Mouse (Mus musculus): ENCODE measurements around the gene Birc3.
A peak's percentile ranks its signal among the peaks of the same experiment; 100 is the strongest.
"Not testable (repeated sequence)": the region's sequence is repeated elsewhere in the genome, so short reads cannot be mapped to it uniquely, and the experiment has no call there.

Birc3 gene

GRCm38 (mm10) chr9:7872775-7873439 is at the start of gene Birc3:
Gene Birc3, minus strand, starts transcription at chr9:7873186.
- DNase-seq = peak; percentile 83 to 88

GRCm38 (mm10) chr9:7914925-7915324 is 41.9 kb upstream of the Birc3 start:
- DNase-seq = no peak

- DNase-seq = peak; percentile 65 to 77
These were observed 41.5 kb upstream of the Birc3 start for GRCm38 (mm10) chr9:7914487-7914886.

GRCm38 (mm10) chr9:7913953-7914352 is 41.0 kb upstream of the Birc3 start:
- no peak for DNase-seq

GRCm38 (mm10) chr9:7907351-7907985 is 34.5 kb upstream of the Birc3 start:
- DNase-seq = no peak

DNA sequence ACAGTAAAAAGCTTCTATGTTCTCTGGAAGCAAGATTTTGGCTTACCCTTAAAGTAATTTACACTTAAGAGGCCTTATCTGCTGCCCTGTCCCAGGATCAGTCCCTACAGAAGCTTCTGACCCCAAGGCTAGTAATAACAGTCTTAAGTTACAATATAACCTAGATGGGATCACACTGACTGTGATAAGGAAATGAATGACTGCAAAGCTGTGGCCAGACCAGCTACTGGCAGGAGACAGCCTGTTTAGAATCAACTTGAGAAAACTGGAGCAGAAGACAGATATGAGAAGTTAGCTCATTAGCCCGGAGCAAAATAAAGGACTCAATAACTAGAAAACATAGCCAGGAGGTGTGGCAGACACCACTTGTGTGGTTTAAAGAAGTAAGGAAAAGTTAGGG is 33.6 kb upstream of the Birc3 start:
- DNase-seq = no peak

DNA sequence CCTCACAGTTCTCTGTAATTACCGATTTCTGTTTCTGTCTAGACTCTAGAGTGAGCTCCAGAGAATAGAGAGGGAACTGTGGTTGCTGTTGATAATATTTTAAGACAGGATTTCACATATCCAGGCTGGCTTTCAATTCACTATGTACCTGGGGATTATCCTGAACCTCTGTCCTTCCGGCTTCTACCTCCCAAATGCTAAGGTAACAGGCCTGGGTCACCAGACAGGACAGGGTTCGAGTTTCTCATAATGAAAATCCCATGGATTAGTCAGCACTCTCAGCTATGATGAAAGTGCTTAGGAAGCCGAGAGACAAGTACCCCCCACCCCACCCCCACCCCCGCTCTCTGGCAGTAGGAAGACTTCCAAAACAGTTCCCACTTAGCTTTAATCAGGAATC is 30.8 kb upstream of the Birc3 start:
- no peak for DNase-seq

DNA sequence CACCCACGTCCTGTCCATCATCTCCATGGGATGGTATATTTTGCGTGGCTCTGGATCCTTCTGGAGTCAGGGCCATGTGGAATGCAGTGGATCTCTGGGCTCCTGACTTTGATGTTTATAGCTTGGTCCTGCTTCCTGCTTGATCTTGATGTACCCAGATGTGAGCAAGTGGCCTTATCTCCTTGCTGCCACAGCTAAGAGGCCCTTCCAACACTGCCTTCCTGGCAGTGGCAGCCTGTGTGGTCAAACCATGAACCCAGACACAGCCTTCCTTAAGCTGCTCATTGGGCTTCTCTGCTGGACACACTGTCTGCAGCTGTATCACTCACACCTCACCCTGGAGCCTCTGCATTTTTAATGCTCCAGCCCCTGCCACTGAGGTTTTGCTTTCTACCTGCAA is 30.3 kb upstream of the Birc3 start:
- no peak for DNase-seq

- peak; percentile 13 to 32 for DNase-seq
These were observed 29.3 kb upstream of the Birc3 start for GRCm38 (mm10) chr9:7902311-7902710.

DNA sequence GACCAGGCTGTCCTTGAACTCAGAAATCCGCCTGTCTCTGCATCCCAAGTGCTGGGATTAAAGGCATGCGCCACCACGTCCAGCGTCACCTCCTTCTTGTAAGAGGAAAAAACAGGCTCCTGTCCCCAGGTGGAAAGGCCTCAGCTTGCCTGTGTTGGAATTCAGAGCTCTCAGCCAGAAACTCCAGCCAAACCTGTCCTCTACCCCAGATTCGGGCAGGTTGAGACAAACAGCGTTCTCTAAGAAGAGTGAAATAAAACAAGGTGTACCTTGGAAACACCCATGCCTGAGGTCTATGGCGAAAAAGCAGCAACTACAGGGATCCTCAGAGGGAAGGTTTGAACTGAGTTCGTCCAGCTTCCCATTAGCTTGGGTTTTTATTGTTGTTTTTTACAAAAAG is 28.0 kb upstream of the Birc3 start:
- DNase-seq = no peak

DNA sequence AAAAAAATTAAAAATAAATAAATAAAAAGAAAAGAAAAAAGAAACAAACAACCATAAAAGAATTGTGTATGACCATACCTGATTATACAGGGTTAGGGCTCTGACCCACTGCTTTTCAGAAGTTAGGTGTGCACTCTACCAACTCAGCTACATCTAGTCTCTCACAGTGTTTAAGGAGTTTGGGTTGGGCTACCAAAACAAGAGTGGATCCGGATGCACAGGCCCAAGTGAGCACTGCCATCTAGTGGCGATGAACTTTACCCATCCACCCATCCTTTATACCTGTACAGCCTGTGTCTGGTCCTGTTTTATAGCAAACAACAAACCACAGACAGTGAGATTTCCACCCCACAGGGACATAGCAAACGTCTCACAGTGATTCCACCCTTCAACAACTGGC is 24.5 kb upstream of the Birc3 start:
- peak; percentile 58 to 80 for DNase-seq

DNA sequence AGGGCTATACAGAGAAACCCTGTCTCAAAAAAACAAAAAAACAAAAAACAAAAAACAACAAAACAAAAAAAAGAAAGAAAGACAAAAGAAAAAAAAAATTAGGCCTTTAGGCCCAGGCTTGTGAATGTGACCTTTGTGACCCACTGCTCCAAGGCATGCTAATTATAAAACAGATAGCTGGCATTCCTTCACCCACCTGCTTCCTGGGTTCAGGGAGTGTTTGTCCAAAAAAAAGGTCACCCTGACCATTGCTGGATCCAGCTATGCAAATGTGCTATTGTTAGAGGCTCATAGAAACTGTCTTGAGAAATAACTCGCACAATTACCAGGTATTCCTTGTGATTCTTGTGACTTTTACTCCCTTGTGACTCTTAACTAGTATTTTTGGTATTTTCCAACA is 18.8 kb upstream of the Birc3 start:
- DNase-seq = not testable (repeated sequence)

GRCm38 (mm10) chr9:7891177-7891576 is 18.2 kb upstream of the Birc3 start:
- DNase-seq = no peak

- DNase-seq = no peak
These were observed 11.4 kb upstream of the Birc3 start for GRCm38 (mm10) chr9:7884346-7884745.

- no peak for DNase-seq
These were observed 9.4 kb upstream of the Birc3 start for GRCm38 (mm10) chr9:7882304-7882865.

DNA sequence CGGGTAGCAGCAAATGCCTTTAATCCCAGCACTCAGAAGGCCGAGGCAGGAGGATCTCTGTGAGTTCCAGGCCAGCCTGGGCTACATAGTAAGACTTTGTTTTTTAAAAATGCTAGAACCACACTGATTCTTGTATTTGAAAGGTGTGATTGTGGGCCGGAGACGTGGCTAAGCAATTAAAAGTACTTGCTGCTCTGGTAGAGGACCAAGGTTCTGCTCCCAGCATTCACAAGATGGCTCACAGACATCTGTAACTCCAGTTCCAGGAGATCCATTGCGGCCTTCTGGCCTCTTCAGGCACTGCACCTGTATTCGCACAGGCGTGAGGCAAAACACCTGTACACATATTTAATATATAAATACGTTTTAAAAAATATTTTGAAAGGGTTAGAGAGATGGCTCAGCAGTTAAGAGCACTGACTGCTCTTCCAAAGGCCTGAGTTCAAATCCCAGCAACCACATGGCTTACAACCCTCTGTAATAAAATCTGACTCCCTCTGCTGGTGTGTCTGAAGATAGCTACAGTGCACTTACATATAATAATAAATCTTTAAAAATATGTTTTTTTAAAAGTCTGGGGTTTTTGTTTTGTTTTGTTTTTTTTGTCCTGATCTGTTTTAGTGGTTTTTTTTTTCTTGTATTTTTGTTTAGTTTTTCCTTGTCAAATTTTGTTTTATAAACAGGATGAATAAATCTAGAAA is 675 bp upstream of the Birc3 start:
- DNase-seq = no peak

DNA sequence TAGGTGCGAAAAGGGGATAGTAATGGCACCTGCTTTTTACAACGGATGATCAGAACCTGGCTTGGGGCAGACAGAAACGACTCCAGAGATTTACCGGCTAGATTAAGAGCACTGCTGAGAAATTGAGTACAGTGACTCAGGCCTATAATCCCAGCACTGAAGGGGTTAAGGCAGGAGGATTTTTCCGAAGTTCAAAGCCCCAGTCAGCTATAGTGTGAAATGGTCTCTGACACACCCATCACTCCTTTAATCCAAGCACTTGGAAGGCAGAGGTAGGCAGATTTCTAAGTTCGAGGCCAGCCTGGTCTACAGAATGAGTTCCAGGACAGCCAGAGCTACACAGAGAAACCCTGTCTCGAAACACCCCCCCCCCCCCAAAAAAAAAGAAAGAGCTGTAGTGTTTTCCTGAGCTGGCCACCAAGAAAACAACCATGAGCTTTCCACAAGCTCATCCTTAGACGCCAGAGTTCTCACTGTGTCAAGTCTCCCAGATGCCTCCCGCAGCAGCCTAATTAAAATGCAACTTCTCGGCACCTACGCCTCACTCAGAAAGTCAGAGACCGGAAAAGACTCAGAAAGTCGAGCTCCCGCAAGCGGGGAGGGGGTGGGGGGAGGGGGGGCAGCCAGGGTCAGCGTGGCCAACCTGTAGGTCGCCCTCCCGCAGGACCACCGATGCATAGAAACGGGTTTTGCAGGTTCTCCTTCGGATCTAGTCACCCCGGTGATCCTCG is 777 bp downstream of the Birc3 start:
- no peak for DNase-seq

- peak; percentile 37 to 39 for DNase-seq
These were observed 1.5 kb downstream of the Birc3 start for GRCm38 (mm10) chr9:7871316-7872043.

GRCm38 (mm10) chr9:7870556-7871315 is 2.2 kb downstream of the Birc3 start:
- DNase-seq = peak; percentile 41 to 68

DNA sequence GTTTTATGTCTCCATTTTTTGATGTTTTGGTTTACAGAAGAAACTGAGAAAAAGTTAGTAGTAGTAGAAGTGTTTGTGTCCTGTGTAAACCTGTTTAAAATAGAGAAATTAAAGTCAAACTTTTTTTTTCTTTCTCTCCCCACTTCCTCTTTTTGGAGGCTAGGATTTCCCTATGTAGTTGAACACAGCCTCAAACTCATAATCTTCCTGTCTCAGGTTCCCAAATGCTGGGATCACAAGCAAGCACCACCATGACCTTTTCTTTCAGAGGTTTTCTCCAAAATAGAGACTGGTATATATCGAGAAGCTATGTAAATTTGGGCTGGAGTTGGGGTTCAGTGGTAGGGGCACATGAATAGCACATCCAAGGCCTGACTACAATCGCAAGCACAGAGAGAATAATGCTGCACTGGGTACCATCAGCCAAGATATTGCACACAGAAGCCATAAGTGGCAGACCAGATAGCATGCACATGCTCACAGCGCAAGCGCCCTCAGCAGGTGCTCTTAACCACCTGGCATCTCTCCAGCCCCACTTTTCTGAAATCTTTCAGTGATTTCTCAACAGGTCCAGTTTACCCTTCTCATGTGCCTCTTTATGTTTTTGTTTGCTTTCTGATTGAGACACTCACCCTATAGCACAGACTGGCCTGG is 4.0 kb downstream of the Birc3 start:
- DNase-seq = peak; percentile 64 to 65

DNA sequence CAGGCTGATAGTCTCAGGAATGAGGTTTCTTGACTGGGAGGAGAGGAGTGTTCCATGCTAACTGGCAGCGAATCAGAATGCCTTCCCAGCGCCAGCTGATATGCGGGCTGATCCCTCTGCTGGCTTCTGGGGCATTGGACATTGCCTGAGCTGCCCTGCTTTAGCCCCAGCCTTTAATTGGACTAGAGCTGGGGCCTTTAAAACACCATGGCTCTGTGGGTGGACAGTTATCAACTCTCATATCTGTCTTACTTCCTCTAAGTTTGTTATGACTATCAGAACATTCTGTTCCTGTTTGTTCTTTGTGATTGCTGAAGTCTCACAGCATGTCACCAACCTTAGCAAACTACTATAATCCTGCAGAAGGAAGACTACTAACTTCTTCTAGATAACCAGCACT is 5.0 kb downstream of the Birc3 start:
- DNase-seq = peak; percentile 14 to 36
